Mouse (Mus musculus) cerebellum, postnatal 4 days (tissue): Measurements from ENCODE around the gene D1Ertd622e.

Experiments
- DNase-seq, 2 experiments: peaks; one replicate each; pipeline ENCODE4 v3.0.0; 2022; ENCODE audit warnings: low spot score in 2 of 2, mixed read lengths in 1 of 2

D1Ertd622e gene

DNA sequence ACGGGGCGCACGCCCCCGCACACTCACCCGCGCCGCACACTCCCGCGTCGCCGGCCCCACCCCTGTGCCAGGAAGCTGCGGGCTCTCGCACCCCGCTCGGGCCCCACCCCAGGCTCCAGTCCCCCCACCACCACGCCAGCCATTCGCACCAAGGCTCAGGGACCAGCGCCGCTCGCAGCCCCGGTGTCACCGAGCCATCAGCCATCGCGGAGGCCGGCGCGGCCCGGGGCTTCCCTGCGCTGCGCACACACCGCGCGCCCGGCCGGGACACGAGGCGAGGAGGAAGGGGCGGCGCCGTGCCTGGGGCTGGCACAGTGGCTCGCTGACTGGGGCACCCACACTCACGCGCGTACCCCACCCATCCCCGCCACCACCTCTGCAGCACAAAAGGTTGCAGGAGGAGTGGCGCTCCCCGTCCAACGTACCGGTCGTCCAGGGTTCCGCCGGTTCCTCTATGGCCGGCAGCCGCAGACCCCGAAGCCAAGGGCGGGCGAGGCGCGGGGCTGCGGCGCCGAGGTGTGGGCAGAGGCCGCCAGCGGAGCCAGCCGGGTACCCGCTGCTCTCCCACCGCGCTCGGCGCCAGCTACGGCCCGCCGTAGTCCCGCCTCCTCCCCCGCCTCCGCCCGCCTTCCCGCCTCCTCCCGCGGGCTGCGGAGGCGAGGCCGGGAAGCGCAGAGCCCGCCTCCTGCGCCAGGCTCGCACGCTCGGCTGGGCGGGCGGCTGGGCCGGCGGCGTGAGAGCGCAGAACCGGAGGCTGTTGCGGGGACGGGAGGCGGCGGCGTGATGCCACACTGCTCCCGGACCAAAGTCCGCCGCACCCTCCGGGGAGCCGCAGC lies at the start of gene D1Ertd622e:
Gene D1Ertd622e (minus strand): TSS at position 669 of the 836 bp plus-strand sequence.
- DNase-seq: peak; percentile 57 to 79

DNA sequence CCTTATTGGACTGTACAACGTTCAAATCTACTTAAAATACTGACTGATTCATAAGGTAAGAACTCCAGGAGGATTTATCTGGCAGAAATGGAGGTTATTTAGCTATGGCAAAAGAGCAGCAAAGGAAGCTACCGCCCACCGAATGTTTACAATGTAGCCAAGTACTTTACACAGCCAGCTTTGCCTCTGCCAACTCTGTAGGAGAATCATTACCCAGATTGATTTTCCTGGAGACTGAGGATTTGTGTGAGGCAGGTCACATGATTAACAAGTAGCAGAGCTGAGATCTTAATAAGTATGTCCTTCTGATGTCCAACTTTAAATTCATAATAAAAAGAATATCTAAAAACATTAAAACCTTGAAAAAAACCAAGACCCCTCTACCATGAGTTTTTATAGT lies 48.6 kb upstream of the D1Ertd622e start:
- no peak for DNase-seq

DNA sequence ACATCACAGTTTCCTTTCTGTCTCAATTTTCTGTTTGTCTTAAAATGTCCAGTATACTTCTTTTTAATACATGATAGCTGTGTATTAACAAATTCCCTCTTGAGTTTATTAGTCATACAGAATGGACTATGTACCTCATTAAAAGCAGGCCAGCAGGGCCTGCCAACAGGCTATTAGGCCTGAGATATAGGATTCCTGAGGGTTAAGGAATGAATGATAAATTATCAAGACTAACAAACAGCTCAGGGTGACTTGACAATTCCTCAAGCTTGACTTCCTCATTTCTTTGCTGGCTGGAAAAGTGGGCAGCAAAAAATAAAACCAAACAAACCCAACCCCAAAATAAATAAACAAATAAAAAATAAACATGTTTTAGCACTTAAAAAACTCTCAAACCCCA lies 43.5 kb upstream of the D1Ertd622e start:
- DNase-seq: no peak

DNA sequence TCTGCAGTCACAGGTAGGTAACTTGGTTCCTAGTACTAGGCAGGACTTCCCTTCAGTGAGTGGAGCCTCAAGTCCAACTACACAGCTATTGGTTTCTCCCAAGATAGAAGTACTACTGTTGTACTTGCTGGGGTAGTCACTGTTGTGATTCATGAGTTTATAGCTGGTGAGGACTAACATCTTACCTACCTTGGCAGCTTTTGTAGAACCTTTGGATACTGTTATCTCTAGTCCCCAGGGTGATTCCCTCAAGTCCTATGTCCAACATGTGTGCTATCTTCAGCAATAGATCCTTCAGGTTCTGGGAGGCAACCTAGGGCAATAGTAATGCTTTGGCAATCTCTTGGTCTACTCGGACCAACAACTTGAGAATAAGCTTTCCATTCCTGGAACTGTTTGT lies 42.8 kb upstream of the D1Ertd622e start:
- no peak for DNase-seq

DNA sequence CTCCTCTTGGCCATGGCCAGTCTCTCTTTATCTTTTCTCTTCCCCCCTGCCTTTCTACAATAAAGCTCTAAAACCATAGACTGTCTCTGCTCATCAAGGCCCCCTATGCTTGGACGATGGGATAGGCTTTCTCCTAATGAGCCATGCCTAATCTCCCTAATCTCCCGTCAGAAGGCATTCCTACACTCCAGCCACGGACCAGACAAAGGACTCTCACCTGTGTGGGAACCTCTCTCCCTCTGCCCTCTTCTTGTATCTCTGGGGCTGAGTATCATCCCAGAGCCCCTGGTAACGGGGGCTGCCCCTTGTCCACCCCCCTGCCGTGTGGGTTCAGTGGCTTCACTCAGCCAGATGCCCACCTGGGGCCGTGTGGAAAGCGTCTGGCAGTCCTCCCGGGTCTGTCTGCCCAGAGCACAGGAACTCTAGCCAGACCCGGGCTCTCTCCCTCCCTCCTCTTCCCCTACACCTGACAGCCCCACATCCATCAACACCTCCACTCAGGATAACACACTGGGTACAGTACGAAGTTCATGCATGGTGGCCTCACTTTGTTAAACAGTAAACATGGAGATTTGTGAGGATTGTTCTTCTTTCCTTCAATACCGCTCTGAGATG lies 37.2 kb upstream of the D1Ertd622e start:
- DNase-seq: no peak

DNA sequence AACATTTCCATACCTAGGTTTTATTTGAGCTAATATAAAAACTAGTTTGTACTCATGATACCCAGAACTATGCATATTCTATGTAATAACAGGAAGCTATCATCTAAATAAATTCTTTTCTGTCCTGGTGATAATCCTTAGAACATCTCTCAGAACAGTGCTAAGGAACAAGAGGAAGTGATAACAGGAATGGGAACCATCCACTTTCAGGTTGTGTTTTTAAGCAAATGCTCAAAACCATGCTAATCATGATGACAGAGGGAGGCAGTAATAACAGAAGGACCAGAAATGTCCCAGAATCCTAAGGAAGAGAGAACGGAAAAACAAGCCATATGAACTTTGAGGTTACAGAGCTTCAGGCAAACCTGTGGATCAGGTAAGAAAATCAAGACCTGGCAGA lies 35.4 kb upstream of the D1Ertd622e start:
- no peak for DNase-seq

DNA sequence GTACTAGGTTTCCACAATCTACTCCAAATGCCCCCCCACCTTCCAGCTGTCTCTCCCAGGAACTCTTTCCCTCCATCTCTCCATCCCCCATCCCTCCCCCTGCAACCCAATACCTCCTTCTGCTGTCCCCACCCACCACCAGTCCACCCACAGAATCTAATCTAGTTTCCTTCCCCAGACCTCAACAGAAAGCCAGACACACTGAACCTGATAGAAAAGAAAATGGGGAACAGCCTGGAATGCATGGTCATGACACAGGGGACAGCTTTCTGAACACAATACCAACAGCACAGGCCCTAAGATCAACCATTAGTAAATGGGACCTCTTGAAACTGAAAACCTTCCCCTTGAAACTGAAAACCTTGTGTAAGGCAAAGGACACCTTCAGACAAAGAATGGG lies 32.0 kb upstream of the D1Ertd622e start:
- DNase-seq: no peak

DNA sequence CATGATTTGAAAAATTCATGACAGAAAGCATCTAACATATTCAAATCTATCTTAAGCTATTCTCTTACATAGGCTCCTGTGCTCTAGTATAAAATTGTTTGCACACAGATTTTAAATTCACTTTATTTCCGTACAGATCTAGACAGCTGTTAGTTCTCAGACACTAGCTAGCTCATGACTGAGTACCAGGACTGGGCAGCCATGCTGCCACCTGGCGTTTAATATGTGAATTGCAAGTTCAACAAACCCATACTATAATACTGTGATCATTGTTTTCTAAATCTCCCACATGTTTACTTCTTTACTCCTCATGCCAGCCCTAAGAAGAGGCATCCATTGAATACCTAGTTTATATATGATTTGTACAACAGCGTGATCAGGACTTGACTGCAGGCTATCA lies 26.9 kb upstream of the D1Ertd622e start:
- peak in 1 of 2 experiments; percentile 26 for DNase-seq

DNA sequence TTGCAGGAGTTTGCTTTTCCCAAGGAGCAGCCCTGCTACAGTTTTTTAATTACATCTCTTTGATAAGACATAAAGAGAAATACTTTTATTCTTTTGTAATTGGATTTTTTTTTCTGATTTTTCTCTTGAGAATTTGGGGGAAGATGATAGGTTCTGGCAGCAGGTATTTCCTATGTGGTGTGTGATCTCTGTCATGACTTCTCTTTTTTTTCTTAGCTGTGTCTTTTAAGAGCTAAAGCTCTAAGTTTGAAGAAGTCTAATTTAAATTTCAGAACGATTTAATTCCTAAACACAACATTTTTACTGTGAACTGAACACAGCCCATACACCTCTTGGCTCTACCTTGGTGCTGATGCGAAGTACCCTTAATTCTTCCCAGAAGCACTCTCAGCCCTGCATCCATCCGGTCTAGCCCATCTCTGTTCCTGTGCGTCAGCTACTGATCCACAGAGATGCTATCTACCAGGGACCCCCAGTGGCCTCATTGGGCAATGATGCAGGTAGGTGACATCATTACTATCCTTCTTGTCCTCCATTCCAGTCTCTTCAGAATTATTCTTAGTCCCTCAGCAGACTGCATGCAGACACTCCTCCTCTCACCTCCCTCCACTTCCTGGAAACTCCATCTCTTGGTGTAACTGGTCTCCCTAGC lies 14.8 kb upstream of the D1Ertd622e start:
- DNase-seq: no peak

DNA sequence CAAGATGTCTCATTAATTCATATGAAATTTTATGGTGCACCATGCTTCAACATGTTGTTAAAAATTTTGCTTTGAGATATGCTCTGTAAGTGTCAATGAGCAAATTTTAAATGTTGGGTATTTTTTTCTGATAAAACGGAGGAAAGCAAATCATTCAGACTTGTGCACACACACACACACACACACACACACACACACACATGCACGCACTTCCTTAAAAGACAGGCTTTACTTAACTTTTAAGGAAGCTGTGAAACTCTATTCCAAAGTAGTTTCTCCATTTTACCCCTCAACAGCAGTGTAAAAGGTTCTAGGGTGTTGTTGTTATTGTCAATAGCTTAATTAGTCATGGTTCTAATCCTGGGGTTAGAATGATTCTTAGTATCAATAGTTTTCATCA lies 14.2 kb upstream of the D1Ertd622e start:
- DNase-seq: no peak

DNA sequence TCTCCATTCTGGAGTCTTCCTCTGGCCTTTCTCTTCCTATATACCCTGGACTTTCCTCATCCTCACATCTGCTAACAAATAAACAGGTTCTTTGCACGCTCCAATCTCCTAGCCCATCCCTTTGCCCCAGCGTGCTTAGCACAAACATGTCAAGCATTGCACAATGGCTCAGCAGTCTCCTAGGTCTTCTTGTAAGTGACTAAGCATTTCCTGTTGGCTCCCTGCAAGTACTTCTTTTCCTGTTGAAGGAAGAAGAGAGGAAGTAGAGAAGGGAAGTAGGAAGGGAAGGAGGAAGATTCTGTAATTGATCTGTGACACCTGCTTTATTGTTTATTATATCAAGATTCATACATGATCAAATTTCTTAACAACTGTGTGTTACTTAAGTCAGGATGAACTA lies 11.0 kb upstream of the D1Ertd622e start:
- no peak for DNase-seq

DNA sequence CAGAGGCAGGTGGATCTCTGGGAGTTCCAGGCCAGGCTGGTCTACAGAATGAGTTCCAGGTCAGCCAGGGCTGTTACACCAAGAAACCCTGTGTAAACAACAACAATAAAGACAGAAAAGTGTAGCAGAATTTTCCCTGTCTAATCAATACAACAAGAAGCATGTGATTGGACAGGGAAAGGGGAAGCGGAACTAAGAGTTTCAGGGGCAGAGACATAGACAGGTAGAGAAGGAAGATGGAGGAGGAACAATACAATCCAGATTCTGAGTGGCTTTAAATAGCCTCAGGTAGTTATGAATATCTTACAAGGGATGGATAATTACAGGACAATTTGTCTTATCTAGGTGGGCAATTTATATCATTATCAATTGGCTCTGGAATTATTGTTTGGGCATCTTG lies 5.4 kb upstream of the D1Ertd622e start:
- DNase-seq: no peak

DNA sequence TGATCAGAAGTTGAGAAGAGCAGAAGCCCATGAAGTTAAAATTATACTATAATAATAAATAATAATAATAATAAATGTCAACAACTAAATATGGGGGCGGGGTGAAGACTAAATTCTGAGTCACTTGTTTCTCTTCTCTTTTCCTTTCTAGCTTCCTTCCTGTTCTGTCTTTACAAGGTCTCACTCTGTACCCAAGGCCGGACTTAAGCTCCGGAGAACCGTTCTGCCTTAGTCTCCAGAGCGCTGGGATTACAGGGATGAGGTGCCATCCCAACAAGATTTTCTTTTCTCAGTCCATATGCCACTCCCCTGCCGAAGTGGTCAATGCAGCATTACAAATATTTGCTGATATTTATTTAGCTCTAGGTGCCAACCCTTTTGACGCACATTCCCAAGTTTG lies 450 bp upstream of the D1Ertd622e start:
- no peak for DNase-seq

DNA sequence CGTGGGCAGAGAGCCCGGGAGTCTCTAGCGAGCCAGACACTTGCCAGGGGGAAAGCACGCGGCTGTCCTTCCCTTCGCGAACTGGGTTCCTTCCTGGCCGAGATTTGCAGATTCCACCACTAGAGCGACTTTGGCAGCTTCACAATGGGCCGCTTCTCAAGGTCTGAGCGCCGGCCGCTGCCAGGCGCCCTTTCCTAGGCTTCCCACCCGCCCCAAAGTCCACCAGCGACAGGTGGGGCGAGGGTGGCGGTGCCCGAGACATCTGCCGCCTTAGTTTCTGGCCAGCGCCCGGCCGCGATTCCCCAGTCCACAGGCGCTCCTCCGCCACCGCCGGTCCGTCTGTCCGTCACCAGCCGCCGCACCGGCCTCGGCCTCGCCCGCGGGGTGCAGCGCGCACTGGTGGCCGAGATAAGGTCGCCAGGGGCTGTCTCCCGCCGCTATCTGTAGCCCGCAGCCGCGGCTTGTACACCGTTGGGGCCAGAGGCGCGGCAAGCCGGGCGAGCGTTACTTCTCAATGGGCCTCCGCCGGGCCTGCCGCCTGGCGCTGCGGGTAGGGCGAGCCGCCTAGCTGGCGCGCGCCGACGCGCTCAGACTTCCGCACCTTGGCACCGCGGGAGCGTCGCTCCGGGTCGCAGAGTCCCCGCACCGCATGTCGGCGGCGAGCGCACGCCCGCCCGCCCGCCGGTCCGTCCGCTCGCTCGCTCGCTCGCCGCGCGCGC lies 1.0 kb downstream of the D1Ertd622e start:
- DNase-seq: peak; percentile 41 to 68

DNA sequence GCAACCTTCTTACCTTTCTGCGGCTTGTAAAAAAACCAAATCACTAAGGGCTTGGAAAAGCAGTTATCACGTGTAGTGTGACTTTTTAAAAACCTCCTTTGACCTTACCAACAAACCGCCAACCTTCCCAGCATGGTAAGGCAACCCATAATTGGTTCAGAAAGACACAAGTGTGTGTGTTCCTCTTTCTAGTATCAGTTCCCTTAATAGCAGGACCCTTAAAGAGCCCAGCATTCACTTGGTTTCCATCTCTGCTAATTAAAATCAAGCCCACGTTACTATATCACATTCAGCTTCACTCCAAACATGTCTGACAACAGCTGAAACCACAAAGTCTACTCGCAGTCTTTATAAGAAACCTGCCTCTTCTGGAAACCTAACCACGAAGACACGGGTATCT lies 2.5 kb downstream of the D1Ertd622e start:
- DNase-seq: no peak

DNA sequence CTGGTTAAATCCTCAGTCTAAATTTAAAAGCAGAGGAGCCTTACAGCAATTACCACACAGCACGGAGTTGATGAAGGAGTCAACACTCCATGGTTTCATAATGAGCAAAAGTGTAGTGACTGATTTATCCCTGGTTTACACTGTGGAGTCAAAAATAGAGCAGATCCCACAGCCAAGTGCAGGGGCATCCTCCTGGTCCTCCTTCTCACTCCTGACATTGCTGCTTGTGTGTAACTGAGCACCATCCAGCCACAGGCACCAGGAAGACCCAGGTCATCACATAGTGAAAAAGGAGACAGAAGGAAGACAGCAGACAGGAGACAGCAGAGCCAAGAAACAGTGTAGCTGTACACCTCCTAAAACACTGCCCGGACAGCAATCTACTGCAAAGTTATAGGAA lies 4.1 kb downstream of the D1Ertd622e start:
- no peak for DNase-seq

DNA sequence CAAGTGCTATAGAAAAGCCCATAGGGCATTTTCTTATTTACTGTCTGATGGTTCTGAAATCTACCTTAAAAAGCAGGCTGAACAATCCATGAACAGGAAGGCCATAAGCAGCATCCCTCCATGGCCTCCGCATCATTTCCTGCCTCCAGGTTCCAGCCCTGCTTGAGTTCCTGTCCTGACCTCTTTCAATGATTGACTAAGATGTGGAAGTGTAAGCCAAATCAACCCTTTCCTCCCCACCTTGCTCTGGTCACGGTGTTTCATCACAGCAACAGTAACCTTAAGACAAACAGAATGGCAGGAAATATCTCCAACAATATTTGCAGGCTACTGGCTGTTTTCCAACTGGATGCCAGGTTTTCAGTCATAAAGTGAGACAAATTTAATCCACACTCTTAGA lies 4.7 kb downstream of the D1Ertd622e start:
- no peak for DNase-seq

DNA sequence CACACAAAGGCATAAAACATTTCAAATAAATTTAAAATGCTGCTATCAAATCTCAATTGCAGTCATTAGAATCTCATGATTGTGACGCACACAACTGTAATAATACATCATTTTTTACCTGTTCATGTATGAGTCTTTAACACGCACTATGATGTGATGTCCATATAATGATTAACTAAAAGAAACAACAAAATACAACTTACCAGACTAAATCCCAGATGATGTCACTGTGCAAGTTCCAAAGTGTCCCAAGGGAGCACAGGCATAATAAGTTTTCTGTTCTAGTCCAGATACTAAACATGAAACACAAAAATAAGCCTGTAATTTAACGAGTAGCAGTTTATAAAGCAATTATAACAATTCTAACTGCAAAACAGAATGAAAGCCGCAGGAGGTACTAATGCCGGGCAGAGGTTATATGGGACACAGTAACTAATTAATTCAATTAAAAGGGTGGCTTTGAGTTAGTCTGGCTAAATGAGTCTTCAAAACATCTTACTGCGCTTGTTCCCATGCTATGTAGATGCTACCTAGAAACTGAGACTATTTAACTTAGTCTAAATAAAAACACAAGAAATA lies 7.4 kb downstream of the D1Ertd622e start:
- DNase-seq: no peak

DNA sequence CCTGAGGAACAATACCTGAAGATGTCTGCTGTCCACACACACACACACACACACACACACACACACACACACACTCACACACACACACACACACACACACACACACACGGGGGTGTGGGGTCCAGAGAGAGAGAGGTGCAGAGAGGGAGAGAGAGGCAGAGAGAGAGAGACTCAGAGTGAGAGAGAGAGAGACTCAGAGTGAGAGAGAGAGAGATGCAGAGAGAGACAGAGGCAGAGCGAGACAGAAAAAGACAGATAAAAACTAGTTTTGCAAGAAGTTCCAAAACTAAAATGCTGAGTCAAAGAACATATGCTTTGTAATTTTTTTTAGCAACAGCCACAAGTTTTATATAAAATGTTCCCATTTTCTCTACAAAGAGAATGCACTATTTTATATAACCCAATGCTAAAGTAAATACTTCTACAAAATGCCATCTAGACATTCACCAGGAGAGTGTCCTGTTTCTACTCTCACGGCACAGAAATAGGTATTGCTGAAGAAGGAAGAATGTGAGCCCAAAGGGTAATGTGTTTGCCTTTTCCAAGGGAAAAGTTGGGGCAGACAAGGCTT lies 11.2 kb downstream of the D1Ertd622e start:
- DNase-seq: no peak

DNA sequence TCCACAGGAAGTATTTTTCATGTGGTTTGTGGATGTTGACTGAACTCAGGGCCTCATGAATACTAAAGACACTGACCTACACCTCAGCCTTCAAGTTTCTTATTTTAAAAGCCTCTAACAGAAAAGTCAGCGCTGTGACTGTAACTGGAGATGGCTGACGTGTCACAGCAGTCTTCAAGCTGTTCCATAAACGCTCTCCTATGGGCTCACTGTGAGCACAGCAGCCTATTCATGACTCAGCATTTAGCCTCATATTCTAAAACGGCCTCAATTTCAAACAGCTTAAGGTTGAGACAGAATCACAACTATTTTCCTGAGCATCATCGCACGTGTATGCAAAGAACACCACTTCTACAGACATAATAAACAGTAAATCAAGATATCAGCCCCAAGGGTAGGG lies 11.8 kb downstream of the D1Ertd622e start:
- no peak for DNase-seq

DNA sequence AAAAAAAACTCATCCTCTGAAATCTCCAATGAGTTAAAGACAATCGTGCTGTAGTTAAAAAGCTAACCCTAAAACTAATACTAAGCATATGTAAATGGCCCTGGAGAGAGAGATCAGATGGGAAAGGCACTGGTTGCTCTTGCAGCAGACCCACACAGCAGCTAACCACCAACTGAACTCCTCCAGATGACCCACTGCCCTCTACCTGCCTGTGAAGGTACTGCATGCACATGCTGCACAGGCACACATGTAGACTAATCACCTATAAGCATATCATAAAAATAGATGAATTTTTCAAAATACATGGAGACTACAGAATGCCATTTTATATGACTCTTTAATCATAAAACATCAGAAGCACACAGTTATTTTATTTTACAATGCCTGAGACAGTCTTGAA lies 14.8 kb downstream of the D1Ertd622e start:
- no peak for DNase-seq

DNA sequence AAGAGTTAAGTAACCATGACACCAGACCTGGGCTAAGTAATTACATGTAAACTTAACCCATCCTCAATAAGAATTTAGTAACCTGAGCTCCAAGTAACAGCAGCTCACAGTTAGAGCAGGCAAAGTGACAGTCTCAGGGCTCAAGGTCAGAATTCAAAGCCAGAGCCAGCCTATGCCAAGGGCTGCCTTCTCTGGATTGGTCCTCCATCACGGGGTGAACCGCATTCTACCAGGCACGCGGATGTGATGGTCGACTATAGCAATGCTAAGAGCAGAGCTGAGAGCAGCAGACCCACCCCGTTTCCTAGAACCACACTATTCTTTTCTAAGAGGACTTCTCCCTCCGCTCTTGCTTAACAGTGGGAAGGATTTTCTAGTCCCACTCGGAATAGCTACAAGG lies 27.8 kb downstream of the D1Ertd622e start:
- no peak for DNase-seq
